Comparison of ENCODE assay signal across 15 mouse cellular contexts in genomic region chr12:84211021-84211538, GRCm38 (mm10).
"Had no signal": no experiment of that assay in that cellular context is flagged by ENCODE, and none has a peak within 500 bp of the region (broad histone marks: within the 10 kb centered on the region; RNA-seq: fewer than 3 reads in every experiment).

No protein-coding gene starts in this region.

- ATAC-seq: midbrain, embryonic 16.5 days had no signal

- H3K4me2 ChIP-seq: kidney, embryonic 15.5 days; limb, embryonic 12.5 days; lung, embryonic 15.5 days; midbrain, embryonic 11.5 days had no signal

- H3K9me3 ChIP-seq: kidney, embryonic 15.5 days; limb, embryonic 12.5 days; lung, embryonic 15.5 days; megakaryocyte, embryonic 14.5 days had no signal

- H3K4me3 ChIP-seq: kidney, embryonic 15.5 days; limb, embryonic 12.5 days; lung, embryonic 15.5 days had no signal

- H3K27ac ChIP-seq: limb, embryonic 12.5 days; liver, embryonic 14.5 days; lung, embryonic 15.5 days; macrophage had no signal

- H3K9ac ChIP-seq: kidney, embryonic 15.5 days; limb, embryonic 12.5 days; liver, embryonic 14.5 days; lung, embryonic 15.5 days had no signal

- H3K36me3 ChIP-seq: kidney, embryonic 15.5 days; lung, embryonic 15.5 days had no signal

- DNase-seq: kidney, adult 18-20 months; liver; lung, postnatal 14 days; right cerebral cortex, adult 18-20 months; right cerebral cortex, postnatal 25 days; thymus, adult 18-20 months; thymus, postnatal 14 days had no signal

- H3K27me3 ChIP-seq: kidney, embryonic 15.5 days; limb, embryonic 12.5 days; lung, embryonic 15.5 days; megakaryocyte, embryonic 14.5 days had no signal
